Mouse (Mus musculus) CH12.LX (cell line): Measurements from ENCODE around the gene Tnni2.

ENCODE experiments used
- CTCF ChIP-seq, 2 experiments: IDR thresholded peaks in 1 of 2; conservative IDR thresholded peaks in 1 of 2; 2 replicates each; pipeline ENCODE4 v1.5.1; 2011 to 2012; ENCODE audit warnings: low read depth in 2 of 2, low read length in 2 of 2, improper control_type of control experiment in 1 of 2, inconsistent platforms in 1 of 2, mild to moderate bottlenecking in 1 of 2, moderate library complexity in 1 of 2
- E2F4 ChIP-seq: IDR thresholded peaks from 2 replicates; pipeline ENCODE4 v1.6.1; 2011; ENCODE audit warnings: low read depth, low read length, improper control_type of control experiment; ENCODE audit not compliant: insufficient replicate concordance
- POLR2A ChIP-seq: IDR thresholded peaks from 2 replicates; pipeline ENCODE4 v1.6.1; 2011; ENCODE audit warnings: low read depth, mild to moderate bottlenecking, improper control_type of control experiment, low read length
- USF1 ChIP-seq: IDR thresholded peaks from 2 replicates; pipeline ENCODE4 v1.6.1; 2014; ENCODE audit warnings: low read depth, mild to moderate bottlenecking, inconsistent platforms, low read length, improper control_type of control experiment
- USF2 ChIP-seq: conservative IDR thresholded peaks from 2 replicates; pipeline ENCODE4 v1.6.1; 2011; ENCODE audit warnings: low read depth, low read length, improper control_type of control experiment

DNA sequence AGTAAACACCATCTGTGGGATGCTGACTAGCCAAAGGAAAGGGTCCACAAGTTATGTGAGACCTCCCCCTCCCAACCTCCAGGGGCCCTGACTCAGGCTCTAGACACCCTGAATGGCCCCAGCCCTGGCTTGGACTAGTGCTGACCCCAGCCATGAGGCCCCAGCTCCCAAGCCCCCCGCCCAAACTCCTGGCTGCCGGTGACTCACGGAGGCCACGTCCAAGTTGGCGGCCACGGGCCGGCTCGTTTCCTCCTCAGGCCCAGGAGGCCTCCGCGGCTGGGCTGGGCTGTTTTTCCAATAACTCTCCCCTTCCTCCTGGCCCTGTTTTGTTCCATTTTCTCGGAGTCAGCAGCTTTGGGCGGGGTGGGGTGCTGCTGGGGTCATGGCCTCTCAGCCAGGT lies 43.2 kb downstream of the Tnni2 start:
- TF ChIP-seq USF1: no peak
- no peak for TF ChIP-seq E2F4
- no peak for TF ChIP-seq USF2
- no peak for TF ChIP-seq CTCF (conservative IDR thresholded peaks at IDR 0.05 in 1 of 2, IDR thresholded peaks at IDR 0.05 in 1 of 2; ENCODE audit: low read depth in 2 of 2, low read length in 2 of 2)
- no peak for TF ChIP-seq POLR2A
